Mouse (Mus musculus): ENCODE measurements around the gene Nudt2.

DNA sequence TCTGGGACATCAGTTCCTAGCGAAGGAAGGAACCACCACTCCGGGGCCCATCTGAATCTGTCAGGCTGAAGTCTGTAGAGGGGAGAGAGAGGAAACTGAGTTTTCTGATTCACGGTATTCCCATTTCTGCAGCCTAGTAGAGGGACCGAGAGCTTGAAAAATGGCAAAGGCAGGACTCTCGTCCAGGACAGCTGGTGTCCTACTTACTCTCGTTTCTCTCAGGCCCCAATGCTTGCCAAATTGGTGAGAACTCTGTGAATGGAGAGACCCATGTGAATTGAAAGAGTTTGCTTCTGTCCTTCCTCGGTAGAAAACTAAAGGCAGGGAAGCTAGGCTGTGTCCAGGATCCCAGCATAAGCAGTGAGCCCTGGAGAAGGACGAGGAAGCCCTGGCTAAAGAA, 34.7 kb downstream of the Nudt2 start:
- no peak for TF ChIP-seq CTCF (conservative IDR thresholded peaks at IDR 0.05 in 1 of 2, IDR thresholded peaks at IDR 0.05 in 1 of 2; ENCODE audit: low read depth in 2 of 2, low read length in 2 of 2)
- no peak for TF ChIP-seq JUN (IDR thresholded peaks at IDR 0.05; ENCODE audit: insufficient read depth, low read depth, low read length)
